Mouse (Mus musculus) heart, adult 9 months (tissue): ENCODE measurements around the gene Prl7b1.

Experiments
- DNase-seq, 2 experiments: peaks; one replicate each; pipeline ENCODE4 v3.0.0; 2022; ENCODE audit warnings: low spot score in 2 of 2

Gene Prl7b1

GRCm38 (mm10) chr13:27610482-27610881, at the start of gene Prl7b1:
Gene Prl7b1, minus strand, starts transcription at chr13:27610582.
- no peak for DNase-seq

GRCm38 (mm10) chr13:27642393-27642792, 32.0 kb upstream of the Prl7b1 start, which contains the start of gene Prl7a1:
Gene Prl7a1, minus strand, starts transcription at chr13:27642493.
- DNase-seq = no peak

- DNase-seq = no peak
Measured at GRCm38 (mm10) chr13:27582071-27582470, 28.3 kb downstream of the Prl7b1 start, which contains the start of gene Prl8a1. Gene Prl8a1, minus strand, starts transcription at chr13:27582171.

- no peak for DNase-seq
Measured at GRCm38 (mm10) chr13:27564506-27564905, 45.9 kb downstream of the Prl7b1 start, which contains the start of gene Prl8a9. Gene Prl8a9, minus strand, starts transcription at chr13:27564606.

- no peak for DNase-seq
Measured at GRCm38 (mm10) chr13:27553336-27553735, 57.0 kb downstream of the Prl7b1 start.
